Mouse (Mus musculus) frontal cortex, postnatal 10 days (tissue): ENCODE results near the gene Adipor2.

Experiments
- DNase-seq, 2 experiments: peaks; one replicate each; pipeline ENCODE4 v3.0.0; 2022; ENCODE audit warnings: low spot score in 2 of 2, mixed read lengths in 1 of 2

The Adipor2 gene

DNA sequence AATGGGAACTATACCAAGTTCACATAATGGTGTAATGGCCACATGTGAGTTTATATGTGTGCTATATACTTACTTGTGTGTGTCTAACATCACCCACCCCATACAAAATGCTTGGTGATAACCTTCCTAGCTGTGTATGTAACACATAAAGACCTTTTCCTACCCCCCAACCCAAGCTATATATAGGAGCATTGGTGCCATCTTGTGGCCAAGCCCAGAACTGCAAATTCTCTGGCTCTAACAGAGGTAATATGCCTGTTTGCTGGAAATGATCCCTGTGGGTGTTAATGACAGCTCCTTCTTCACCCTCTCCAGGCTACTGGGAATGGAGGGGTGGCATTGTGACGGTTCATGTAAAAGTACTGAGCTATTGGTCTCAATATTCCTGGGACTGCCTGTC lies 69.3 kb downstream of the Adipor2 start:
- DNase-seq, result peak in 1 of 2 experiments; percentile 79

DNA sequence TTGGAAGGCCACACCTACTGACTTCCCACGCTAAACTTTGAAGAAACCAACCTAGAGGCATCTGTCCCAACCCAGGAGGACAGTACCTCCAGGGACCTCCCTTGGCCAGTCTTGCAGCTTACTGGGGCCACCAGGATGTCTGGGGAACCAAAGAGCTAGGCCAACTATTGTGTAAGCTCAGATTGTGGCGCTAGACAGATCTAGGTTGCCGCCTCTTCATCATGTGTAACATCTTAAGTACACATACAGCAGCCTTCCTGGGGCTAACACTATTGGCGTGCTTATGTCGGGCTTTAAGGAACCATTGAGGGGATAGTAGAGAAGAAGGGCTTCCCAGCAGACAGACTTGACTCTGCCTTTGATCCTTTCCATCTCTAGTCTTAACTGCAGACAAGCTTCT lies 69.7 kb downstream of the Adipor2 start:
- no peak for DNase-seq

DNA sequence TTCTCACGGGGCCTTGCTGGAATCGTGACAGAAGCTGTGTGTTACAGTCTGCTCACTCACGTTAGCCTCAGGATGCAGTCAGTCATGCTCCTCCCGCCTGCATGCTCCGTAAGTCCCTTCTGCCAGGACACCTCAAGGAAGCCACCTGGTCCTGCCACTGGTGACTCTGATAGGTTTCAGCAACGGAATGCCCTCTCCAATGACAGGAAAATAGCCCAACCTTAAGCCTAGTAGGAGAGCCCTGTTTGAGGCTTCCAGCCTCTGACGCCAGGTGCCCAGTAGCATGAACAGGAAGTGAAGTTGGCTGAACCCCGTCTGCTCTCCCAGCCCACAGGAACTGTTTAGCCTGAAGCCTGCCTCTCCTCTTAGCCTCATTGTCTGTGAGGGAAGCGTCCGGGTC lies 71.2 kb downstream of the Adipor2 start:
- no peak for DNase-seq

DNA sequence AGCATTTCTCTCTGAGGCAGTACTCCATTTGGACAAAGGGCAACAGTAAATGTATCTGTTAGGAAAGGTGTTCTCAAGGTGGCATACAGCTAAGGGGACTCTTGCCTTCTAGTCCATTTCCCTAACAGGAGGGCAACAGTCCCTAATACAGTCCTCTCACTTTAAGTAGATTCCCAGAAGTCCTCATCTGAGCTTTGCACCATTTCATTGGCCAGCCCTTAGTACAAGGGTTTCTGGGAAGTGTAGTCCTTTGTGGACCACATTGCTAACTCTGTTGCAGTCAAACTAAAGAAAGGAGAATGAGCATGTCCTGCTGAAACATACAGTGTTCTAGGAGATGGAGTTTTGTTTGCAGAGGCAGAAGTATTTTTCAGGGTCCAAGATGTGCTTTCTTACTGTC lies 76.1 kb downstream of the Adipor2 start:
- no peak for DNase-seq

DNA sequence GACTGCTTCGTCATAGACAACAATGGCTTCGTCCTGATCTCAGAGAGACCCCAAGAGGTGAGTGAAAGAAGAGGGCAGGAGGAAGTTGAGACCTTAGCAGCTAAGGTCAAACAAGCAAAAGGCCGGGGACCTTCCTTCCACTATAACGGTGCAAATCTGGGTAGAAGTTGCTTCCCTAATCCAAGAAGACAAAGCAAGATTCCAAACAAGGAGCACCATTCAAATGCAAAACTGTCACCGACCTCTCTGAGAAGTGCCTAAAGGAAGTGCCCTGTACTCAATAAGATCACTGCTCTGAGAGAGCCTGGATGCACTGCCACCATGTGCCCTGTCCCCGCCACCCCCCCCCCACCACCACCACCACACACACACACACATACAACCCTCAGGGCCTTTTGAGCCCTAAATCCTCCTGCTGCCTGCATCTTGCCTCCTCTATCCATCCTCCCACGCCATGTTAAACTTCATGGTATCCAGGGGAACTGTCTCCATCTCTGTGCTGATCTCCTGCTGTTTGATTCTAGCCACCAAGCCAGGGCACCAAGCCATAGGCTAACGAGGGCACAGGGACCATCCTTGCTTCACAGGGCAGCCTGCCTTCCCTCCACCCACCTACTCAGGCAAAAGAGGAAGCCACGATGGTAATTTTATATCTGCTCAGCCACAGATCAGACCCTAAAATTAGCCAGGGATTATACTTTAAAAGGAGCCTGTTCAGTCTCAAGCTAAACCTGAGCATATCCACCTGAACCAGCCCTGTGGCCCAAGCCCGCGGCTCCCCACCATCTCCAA lies 79.2 kb downstream of the Adipor2 start:
- DNase-seq, result no peak

DNA sequence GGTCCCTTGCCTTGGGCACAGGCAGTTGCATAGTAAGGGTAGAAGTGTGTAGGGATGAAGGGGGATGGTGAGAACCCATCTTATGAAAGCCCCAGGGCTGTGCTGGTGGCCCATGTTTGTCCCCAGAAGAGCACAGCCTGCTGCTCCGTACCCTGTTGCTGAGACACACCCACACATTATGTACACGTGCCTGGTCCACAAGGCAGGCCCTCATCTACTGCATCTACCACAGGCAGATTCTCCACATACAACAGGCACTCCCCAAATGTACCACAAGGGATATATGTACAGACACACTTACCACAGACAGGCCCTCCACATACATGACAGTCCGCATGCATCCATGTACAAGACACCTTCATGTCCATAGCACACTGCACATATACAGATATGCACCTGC lies 80.2 kb downstream of the Adipor2 start:
- DNase-seq, result no peak

DNA sequence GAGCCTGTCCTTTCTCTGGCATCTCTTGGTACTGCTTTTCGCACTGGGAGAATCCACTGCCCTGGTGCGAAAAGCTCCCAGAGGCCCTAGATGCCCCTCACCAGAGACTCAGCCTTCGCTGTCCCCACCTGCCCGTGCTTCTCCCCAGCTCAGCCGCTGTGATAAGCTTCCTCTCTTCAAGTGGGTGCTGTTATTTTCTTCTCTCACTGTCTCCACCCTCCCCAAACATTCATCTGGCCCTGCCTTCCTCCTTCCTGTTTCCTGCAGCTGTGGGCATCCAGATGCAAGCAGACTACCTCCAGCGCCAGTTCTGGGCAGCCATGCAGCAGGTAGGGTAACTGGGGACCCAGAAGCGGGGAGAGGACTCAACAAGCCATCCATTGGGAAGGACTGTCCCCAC lies 81.4 kb downstream of the Adipor2 start:
- DNase-seq, result no peak

DNA sequence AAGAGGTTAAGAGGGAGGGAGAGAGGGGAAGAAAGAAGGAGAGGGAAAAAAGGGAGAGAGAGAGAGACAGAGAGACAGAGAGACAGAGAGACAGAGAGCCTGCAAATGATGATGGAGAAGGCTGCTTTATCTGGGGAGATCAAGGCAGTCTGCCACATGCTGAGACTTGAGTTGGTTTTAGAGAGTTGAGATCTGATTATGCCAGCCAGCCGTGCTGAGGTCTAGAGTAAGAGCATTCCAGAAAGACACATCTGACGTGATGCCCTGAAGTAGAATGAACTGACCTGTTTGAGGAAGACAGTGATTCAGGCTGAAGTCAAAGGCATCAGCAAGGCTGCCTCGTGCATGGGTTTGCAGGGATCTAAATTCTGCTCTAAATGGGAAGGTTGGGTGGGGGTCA lies 83.7 kb downstream of the Adipor2 start:
- DNase-seq, result no peak

DNA sequence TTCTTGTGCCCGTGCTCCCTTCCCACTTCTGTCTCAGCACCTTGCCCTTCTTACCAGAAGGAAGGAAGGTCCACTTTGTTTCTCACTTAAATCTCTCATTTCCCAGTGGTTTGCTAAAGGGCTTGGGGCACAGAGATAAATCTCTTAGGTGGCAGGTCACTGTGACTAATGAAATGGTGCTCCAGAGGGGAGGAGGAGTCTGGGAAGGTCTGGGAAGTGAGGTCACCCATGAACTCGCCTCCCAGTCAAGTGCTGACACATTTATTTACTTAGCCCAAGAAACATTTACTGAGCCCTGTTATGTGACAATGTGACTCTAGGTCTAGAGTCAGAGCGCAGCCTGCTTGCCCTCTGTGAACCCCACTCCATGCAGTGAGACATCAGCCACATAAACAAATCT lies 84.3 kb downstream of the Adipor2 start:
- no peak for DNase-seq

DNA sequence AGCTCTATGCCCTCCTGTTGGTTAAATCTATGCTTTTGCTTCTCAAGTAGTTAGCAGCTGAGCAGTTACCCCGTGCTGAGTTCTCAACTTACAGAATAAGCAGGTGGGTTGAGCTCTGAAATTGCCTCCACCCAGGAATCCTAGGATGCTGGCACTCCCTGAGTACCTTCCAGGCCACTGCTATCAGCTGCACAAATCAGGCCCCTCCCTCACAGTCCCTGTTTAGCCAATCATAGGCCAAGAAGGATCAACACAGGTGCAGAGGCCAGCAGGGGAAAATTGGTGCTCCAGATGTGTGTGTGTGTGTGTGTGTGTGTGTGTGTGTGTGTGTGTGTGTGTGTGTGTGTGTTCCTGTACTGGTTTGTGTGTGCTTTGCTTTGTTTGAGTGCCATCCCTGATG lies 85.4 kb downstream of the Adipor2 start:
- DNase-seq, result no peak

DNA sequence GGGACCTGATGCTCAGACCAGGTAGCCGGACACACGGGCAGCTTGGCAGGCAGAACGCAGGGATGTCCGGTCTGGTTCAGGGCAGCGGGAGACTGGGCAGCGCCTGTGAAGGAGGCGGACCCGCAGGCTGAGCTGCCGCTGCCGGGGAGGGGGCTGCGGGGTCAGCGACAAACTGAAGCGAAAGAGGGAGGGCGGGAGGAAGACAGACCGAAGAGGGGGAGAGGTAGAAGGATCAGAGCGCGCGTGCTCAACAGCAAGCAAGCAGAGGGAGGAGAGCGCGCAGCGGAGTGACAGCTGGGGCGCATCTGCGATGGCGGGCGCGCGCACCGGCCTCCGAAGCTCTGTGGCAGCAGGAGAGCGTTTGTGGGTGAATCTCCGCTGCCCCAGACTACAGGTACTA lies 87.0 kb downstream of the Adipor2 start, which contains the start of gene Lrtm2:
TSS of gene Lrtm2 (minus strand) at position 261 of the 400 bp plus-strand sequence.
- peak; percentile 60 to 68 for DNase-seq

DNA sequence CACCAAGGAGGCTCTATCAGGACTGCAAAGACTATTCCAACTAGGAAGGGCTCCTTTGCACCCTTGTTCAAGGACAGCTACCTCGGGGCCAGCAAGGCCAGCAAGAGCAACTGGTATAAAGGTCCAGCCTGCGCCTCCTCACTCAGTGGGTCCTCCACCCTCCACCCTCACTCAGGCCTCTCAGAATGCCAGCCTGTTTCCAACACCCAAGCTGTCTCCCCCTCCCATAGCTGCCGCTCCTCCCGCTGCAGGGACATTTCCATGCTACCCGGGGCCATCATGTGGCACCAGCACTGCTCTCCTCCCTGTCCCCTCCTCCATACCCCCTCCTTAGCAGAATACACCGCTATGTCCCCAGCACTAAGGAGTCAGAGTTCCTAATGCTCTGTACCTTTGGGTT lies 87.6 kb downstream of the Adipor2 start:
- peak; percentile 48 to 56 for DNase-seq

DNA sequence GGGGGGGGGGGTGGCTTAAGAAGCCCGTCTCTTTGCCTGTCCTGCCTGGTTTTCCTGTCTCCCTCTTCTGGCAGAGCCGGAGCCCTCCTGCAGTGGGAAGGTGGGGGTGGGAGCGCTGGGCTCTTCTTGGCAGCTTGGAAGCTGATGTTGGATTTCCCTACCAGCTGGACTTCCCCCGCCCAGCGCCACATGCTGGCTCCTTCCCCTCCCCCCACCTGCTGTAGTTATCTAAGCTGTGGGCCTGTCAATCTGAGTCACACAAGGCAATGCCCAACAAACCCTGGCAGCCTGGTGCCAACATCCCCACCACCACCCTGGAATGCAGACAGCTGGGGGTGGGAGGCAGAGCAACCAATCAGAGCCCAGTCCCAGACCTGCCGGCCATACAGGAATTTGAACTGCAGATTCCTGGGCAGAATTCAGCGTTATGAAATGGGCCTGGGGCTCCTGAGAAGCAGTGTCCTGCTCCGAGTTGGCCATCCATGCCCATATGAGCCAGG lies 88.2 kb downstream of the Adipor2 start:
- peak; percentile 82 to 93 for DNase-seq

DNA sequence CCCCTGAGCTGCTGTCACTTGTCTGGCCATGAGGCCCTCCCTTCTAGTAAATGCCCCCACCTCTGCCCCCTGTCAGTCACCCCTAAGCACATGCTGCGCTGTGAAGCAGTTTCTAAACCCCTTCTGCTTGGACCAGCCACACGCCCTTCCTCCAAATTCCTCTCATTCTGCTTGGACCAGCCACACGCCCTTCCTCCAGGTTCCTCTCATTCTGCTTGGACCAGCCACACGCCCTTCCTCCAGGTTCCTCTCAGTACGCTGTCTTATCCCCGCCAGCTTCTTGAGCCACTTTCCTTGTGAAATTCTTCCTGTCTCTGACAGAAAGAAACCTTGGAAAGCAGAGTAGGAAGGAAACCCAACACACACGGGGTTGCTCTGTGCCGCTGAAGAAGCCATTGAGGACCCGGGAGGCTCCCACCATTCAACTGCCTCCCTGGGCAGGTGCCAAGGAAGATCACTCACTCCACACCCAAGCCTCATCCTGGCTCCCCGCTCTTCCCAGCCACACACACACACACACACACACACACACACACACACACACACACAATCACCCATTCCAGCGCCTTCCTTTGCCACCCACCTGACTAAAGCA lies 88.9 kb downstream of the Adipor2 start:
- peak in 1 of 2 experiments; percentile 44 for DNase-seq

DNA sequence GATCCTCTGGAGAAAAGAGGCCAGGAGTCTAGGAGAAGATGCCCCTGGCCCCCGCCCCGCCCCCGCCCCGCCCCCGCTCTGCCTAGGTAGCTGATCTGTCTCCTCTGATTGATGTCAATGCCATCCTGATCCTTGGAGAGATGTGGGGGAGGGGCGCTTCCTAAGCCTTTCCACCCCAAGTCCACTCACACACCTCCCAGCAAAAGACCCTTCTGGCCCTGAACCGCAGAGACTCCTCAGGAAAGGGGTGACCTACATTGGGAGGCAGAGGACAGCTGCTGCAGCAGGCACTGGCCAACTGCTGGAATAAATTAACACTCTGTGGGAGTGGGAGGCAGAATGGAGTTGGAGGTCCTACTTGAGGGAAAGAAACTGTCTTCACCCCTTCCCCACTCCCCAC lies 91.0 kb downstream of the Adipor2 start:
- DNase-seq, result no peak

DNA sequence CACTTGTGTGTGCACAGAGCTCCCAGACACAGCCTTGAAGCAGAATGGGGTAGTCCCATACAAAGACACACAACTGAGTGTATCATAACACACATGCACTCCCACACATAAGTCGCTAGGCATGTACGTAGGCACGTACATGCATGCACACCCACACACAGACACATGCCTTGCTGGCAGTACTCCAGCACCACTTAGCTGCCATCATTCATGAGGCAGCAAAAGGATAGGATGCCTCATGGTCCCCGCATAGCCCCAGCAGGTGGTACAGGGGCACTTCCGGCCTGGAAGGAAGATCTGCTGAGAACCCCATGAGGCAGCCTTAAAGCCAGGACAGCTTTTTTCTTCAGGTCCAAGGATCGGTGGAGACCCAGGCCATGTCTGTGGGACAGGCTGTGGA lies 91.5 kb downstream of the Adipor2 start:
- DNase-seq, result no peak

DNA sequence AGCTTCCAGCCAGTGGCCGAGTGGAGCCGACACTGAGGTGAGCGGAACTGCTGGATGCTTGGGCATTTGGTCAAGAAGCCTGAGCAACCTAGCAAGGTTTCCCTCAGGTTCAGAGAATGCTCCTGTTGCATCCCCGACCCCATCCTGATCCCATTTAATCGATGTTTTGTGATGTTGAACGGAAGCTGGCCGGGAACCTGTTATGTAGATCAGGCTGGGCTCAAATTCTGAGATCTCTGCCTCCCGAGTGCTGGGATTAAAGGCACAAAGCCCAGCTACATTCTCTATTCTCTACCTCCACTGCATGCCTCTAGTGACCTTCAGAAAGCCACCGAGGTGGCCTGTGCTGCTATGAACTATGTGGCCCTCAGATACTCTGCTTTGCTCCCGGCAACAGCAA lies 92.7 kb downstream of the Adipor2 start:
- no peak for DNase-seq

DNA sequence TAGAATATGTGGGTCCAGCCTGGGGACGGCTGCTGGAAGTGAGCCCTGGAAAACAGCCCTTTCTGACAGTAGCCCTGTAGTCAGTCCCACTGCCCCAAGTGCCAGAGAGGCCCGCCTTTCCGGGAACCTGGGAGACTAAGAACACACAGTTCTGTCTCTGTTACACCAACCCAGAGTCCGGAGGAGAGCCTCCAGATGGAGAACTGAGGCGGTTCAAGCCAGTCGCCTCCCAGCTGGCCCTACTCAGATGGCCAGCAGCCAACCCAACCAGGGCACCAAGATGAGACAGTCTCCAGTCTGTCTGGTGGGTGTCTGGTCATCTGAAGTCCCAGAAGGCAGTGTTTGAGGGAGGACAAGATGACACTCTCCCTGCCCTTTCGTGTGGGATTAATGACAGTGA lies 95.8 kb downstream of the Adipor2 start:
- no peak for DNase-seq

DNA sequence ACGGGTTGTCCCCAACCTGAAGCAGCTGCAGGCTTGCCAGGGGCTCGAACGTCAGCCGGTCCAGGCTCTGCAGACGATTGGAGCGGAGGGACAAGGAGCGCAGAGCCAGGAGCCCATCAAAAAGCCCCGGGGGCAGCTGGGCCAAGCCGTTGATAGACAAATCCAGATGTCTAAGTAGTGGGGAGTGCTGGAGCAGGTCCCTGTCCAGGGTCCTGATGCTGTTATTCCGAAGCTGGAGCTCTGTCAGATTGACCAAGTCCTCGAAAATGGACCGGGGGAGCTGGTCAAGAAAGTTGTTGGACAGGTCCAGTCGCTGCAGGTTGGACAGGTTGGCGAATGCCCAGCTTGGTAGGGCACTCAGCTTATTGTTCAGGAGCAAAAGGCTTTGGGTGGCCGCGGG lies 97.0 kb downstream of the Adipor2 start:
- no peak for DNase-seq

DNA sequence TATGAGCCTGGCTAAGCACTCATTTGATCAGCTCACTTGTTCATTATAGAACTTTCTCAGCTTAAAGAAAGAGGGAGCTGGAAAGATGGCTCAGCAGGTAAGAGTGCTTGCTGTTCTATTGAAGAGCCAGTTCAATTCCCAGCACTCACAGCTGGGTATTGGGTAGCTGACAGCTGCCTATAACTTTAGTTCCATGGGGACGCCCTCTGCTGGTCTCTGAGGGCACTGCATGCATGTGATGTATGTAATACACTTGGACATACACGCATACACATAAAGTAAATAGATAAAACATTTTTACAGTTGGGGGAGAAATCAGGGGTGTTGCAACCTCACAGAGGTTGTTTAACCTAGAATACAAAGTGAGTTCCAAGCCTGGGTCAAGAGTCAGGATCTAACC lies 98.1 kb downstream of the Adipor2 start:
- DNase-seq, result no peak

DNA sequence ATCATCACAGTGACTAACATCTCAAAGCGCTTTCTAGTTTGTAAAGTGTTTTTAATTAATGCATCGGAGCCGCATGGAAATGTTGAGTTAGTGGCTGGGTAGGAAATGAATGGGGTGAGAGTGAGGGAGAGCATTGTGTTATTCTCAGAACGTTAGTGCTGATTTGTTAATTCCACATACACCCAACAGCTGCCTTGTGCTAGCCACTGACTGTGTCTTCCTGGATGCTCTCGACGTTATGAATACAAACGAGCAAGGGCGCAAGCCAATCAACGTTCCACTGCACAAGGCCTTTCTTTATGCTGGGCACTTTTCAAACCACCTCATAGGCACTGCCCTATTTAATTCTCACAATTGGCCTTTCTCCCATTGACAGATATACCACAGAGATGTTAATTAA lies 98.8 kb downstream of the Adipor2 start:
- DNase-seq, result no peak

DNA sequence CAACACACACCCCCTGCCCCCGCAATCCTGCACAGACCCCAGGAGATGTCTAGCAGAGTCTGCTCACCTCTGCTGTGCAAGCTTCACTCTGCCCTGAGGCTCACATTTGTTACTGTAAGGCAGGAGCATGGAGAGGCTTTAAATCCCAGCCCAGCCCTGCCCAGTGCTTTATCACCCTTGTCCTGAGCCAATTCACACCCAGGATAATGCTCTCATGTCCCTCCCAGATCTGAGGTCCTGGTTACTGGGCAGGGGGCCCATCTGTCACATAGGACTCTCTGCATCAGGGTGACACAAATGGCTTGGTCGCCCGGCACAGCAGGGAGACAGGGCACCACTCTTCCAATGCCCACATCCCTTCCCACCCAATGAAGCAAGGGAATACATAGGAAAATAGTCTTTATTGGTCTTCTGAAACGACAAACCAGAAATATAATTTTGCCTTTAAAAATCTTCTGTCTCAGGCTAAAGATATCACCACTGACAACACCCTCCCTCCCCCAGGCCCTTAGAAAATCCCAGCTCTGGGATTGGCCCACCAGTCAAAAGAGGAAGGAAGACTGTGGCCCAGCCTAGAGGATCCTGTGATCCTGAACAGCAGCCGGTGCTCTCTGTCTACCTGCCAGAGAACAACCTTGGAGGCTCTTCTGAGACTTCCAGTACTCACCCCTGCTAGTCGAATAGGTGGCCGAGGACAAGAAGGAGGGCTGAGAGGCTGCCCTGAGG lies 102.6 kb downstream of the Adipor2 start:
- DNase-seq, result no peak
